Mouse (Mus musculus) kidney, adult 2 months (tissue): Measurements from ENCODE around the gene Tada2a. TPM values are rescaled to one million over a fixed set of nuclear protein-coding genes. Genes with fewer than 3 reads are reported as not detected.

Source experiments
- DNase-seq: peaks from one replicate; pipeline ENCODE4 v3.0.0; 2021
- H3K27ac ChIP-seq: fragments of 200-500 bp; 2 replicates; pipeline ENCODE4 v1.5.1; 2012; ENCODE audit warnings: low read depth, low read length, control low read depth, inconsistent platforms; ENCODE audit not compliant: insufficient read depth
- H3K27me3 ChIP-seq: fragments of 200-500 bp; replicated peaks from 2 replicates; pipeline ENCODE4 v1.6.1; 2012; ENCODE audit warnings: mild to moderate bottlenecking, moderate library complexity, low read length, inconsistent platforms; ENCODE audit not compliant: control insufficient read depth, insufficient read depth
- H3K36me3 ChIP-seq: fragments of 200-500 bp; 2 replicates; pipeline ENCODE4 v1.6.1; 2012; ENCODE audit warnings: mild to moderate bottlenecking, moderate library complexity, low read length, inconsistent platforms; ENCODE audit not compliant: control insufficient read depth, insufficient read depth
- H3K4me1 ChIP-seq: fragments of 200-500 bp; 2 replicates; pipeline ENCODE4 v1.6.1; 2011; ENCODE audit warnings: low read length; ENCODE audit not compliant: control insufficient read depth, insufficient read depth
- H3K4me3 ChIP-seq: fragments of 200-500 bp; 2 replicates; pipeline ENCODE4 v1.5.1; 2011; ENCODE audit warnings: mild to moderate bottlenecking, low read depth, low read length, control low read depth; ENCODE audit not compliant: insufficient read depth
- CTCF ChIP-seq: fragments of 200-500 bp; conservative IDR thresholded peaks from 2 replicates; pipeline ENCODE4 v1.5.1; 2011; ENCODE audit warnings: low read depth, mild to moderate bottlenecking, control low read depth, low read length, moderate library complexity, mixed read lengths; ENCODE audit not compliant: insufficient read depth, insufficient read length
- POLR2A ChIP-seq: fragments of 200-500 bp; IDR thresholded peaks from one replicate; pipeline ENCODE4 v1.6.1; 2011; ENCODE audit warnings: low read depth, low read length, control low read depth
- WGBS: fragments of 180-500 bp; shearing (Covaris S2); methylation state at CpG from one replicate; pipeline ENCODE4 v1.1.7; 2018; 5-methylcytosine and 5-hydroxymethylcytosine counted together
- polyA plus RNA-seq: library from polyadenylated mRNA; depleted of rRNA; stranded (reverse); fragments of >200 nt; gene quantifications from 2 replicates; pipeline ENCODE4 v1.2.3, GENCODE M21; 2012

Gene Tada2a
- polyA plus RNA-seq, 1 experiment = 5.6 TPM

GRCm38 (mm10) chr11:84072904-84073651 is 56.3 kb downstream of the Tada2a start:
- H3K4me3 ChIP-seq = no peak overlapping the region
- peaks cover 26% of the 10 kb centered on the region for H3K4me1 ChIP-seq
- no peaks in the 10 kb centered on the region for H3K27me3 ChIP-seq
- TF ChIP-seq POLR2A (no peak), CTCF (no peak)
- peak; percentile 33 for DNase-seq
- peak overlapping the region; percentile 84 for H3K27ac ChIP-seq
- WGBS = 32% methylated on average over 9 of the region's 9 CpGs
- H3K36me3 ChIP-seq = no peaks in the 10 kb centered on the region

GRCm38 (mm10) chr11:84069034-84069370 is 60.4 kb downstream of the Tada2a start, which contains the start of gene Dusp14:
Gene Dusp14, minus strand, starts transcription at chr11:84069261.
- Histone ChIP-seq H3K4me1 (peaks cover 24% of the 10 kb centered on the region), H3K36me3 (no peaks in the 10 kb centered on the region), H3K27me3 (no peaks in the 10 kb centered on the region), H3K27ac (peak within 1 kb of the TSS; percentile 62), H3K4me3 (peak within 1 kb of the TSS; percentile 73)
- peak; percentile 85 for DNase-seq
- WGBS = 7% methylated on average over 11 of the region's 11 CpGs
- TF ChIP-seq CTCF = no peak
- peak; percentile 47 for TF ChIP-seq POLR2A

- TF ChIP-seq CTCF (no peak), POLR2A (no peak)
- Histone ChIP-seq H3K4me3 (peak overlapping the region; percentile 73), H3K36me3 (no peaks in the 10 kb centered on the region), H3K27me3 (no peaks in the 10 kb centered on the region), H3K4me1 (peaks cover 20% of the 10 kb centered on the region), H3K27ac (peak overlapping the region; percentile 62)
- under 1% methylated on average over 61 of the region's 63 CpGs for WGBS
- DNase-seq = peak; percentile 70
Measured at GRCm38 (mm10) chr11:84068191-84069033, 61.0 kb downstream of the Tada2a start.

- 3% methylated on average over 21 of the region's 21 CpGs for WGBS
- no peak overlapping the region for H3K27ac ChIP-seq
Measured at GRCm38 (mm10) chr11:84067720-84068190, 61.6 kb downstream of the Tada2a start.

GRCm38 (mm10) chr11:84066927-84067645 is 62.3 kb downstream of the Tada2a start:
- WGBS = 17% methylated on average over 18 of the region's 18 CpGs
- DNase-seq = peak; percentile 48
- H3K36me3 ChIP-seq = no peaks in the 10 kb centered on the region
- no peak overlapping the region; the same call in 1 of the 2 replicates for H3K4me3 ChIP-seq
- no peaks in the 10 kb centered on the region for H3K27me3 ChIP-seq
- no peak overlapping the region for H3K27ac ChIP-seq
- peaks cover 13% of the 10 kb centered on the region for H3K4me1 ChIP-seq
- TF ChIP-seq POLR2A (no peak), CTCF (no peak)

More at GRCm38 (mm10) chr11:84067720-84068190, 61.6 kb downstream of the Tada2a start:
- Histone ChIP-seq H3K4me3 (peak overlapping the region; percentile 73), H3K4me1 (peaks cover 15% of the 10 kb centered on the region), H3K27me3 (no peaks in the 10 kb centered on the region), H3K36me3 (no peaks in the 10 kb centered on the region)
- peak; percentile 36 for DNase-seq
- TF ChIP-seq CTCF = no peak
- TF ChIP-seq POLR2A = no peak

- Histone ChIP-seq H3K4me1 (peaks cover 11% of the 10 kb centered on the region), H3K27me3 (no peaks in the 10 kb centered on the region), H3K27ac (no peak overlapping the region), H3K36me3 (no peaks in the 10 kb centered on the region), H3K4me3 (no peak overlapping the region)
- peak; percentile 61 for DNase-seq
- 9% methylated on average over 11 of the region's 11 CpGs for WGBS
- TF ChIP-seq CTCF (peak; percentile 53), POLR2A (no peak)
Measured at GRCm38 (mm10) chr11:84066071-84066481, 63.3 kb downstream of the Tada2a start.
